Comparison of ENCODE assay signal across 8 mouse cellular contexts in genomic region chr16:4316094-4316474, GRCm38 (mm10).
A peak's percentile ranks its signal among the peaks of the same experiment; 100 is the strongest.
DNase-seq lines count a peak whose midpoint lies in the region; ATAC-seq and TF ChIP-seq lines count a peak whose summit lies in the region.

No protein-coding gene starts in this region.

- 32% methylated on average over 3 of the region's 3 CpGs for WGBS in midbrain, embryonic 10.5 days

- H3K4me1 ChIP-seq in midbrain, embryonic 10.5 days, result peaks cover 9% of the 10 kb centered on the region

- peak overlapping the region; percentile 85 for H3K27ac ChIP-seq in gastrocnemius, adult 2 months
- H3K27ac ChIP-seq in midbrain, embryonic 10.5 days (replicated peaks), result no peak overlapping the region

- no peaks in the 10 kb centered on the region for H3K27me3 ChIP-seq in midbrain, embryonic 10.5 days (ENCODE audit: low read depth, poor library complexity, severe bottlenecking)

- ATAC-seq in inflammation-experienced regulatory T-cells, adult 6 months, result peak; percentile 85

- H3K9me3 ChIP-seq in midbrain, embryonic 10.5 days (replicated peaks), result no peaks in the 10 kb centered on the region

- no peak; the same call in none of the 2 replicates for TF ChIP-seq CTCF in gastrocnemius, adult 2 months (IDR thresholded peaks at IDR 0.05)

- H3K4me3 ChIP-seq in gastrocnemius, adult 2 months, result no peak overlapping the region
- no peak overlapping the region for H3K4me3 ChIP-seq in midbrain, embryonic 10.5 days

- H3K36me3 ChIP-seq in midbrain, embryonic 10.5 days, result no peaks in the 10 kb centered on the region

- intact Hi-C loops in gastrocnemius, adult 2 months (cut with DNase I), result loop anchor here (2.0 to 5.0 kb wide), 3 partner anchors 81 to 225 kb away; partner anchors contain the start of gene Srl
- intact Hi-C loops in left cerebral cortex, postnatal 10 days (cut with DNase I), result loop anchor here (5.0 to 10.0 kb wide), 4 partner anchors 101 to 289 kb away; partner anchors contain the start of gene Srl

- DNase-seq in adrenal gland, adult (ENCODE audit: inconsistent age in 2 of 2, low spot score in 1 of 2), result peak; percentile 87 to 97
- peak; percentile 81 to 88 for DNase-seq in cerebellum, postnatal 36 days
- DNase-seq in gastrocnemius, adult 2 months, result peak; percentile 85
- DNase-seq in left cerebral cortex, postnatal 10 days (ENCODE audit: extremely low spot score in 1 of 2, low spot score in 2 of 2), result peak; percentile 77 to 81
- peak; percentile 71 for DNase-seq in midbrain, embryonic 10.5 days (ENCODE audit: low spot score)
- DNase-seq in right cerebral cortex, postnatal 36 days (ENCODE audit: low spot score in 2 of 2), result peak; percentile 74 to 81
- DNase-seq in yolk sac, embryonic 10.5 days (ENCODE audit: low spot score), result peak; percentile 73
